Mouse (Mus musculus): ENCODE data around the gene Sept9.

DNA sequence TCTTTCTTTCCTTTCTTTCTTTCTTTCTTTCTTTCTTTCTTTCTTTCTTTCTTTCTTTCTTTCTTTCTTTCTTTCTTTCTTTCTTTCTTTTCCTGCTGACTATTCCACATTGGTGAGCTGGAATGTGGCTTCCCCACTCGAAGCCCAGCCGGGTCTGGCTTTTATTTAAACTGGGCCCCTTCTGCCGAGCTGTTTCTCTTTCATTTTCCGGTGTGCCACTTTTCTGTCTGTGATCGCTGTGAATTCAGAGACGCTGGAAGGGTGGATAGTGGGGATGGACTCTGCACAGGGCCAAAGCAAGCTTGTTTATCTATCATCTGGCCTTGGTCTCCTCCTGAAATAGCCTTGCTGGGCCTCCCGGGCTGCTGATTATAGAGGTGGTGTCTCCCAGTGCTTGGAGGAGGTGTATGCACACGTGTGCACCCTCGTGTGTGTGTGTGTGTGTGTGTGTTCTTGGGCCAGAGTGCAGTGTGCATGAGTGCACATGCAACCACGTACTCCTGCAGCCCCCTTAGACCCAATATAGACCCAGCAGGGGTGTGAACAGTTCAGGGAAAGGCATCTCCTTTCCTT is 33.5 kb downstream of the Sept9 start:
- TF ChIP-seq CTCF (IDR thresholded peaks at IDR 0.05; ENCODE audit: extremely low read depth, insufficient read depth, low read length) (no peak), POLR2A (IDR thresholded peaks at IDR 0.05; ENCODE audit: extremely low read depth, insufficient read depth, low read length) (no peak)

Data from cortical plate, adult 2 months (tissue).